Mouse (Mus musculus): ENCODE measurements around the gene Iqce.
A peak's percentile ranks its signal among the peaks of the same experiment; 100 is the strongest.

Iqce gene

GRCm38 (mm10) chr5:140705501-140706171, 3.5 kb upstream of the Iqce start:
- no peak for DNase-seq (ENCODE audit: low spot score in 2 of 2)

- peak; percentile 100 for DNase-seq (ENCODE audit: low spot score in 2 of 2)
Measured at GRCm38 (mm10) chr5:140704378-140705251, 2.4 kb upstream of the Iqce start, which contains the start of gene Brat1. TSS of gene Brat1 (plus strand) at chr5:140705011.

GRCm38 (mm10) chr5:140703480-140704377, 1.6 kb upstream of the Iqce start:
- no peak for DNase-seq (ENCODE audit: low spot score in 2 of 2)

GRCm38 (mm10) chr5:140702618-140703175, 519 bp upstream of the Iqce start:
- DNase-seq (ENCODE audit: low spot score in 2 of 2): no peak

GRCm38 (mm10) chr5:140701661-140702060, 517 bp downstream of the Iqce start:
- DNase-seq (ENCODE audit: low spot score in 2 of 2): no peak

GRCm38 (mm10) chr5:140699776-140700175, 2.4 kb downstream of the Iqce start:
- DNase-seq (ENCODE audit: low spot score in 2 of 2): no peak

- DNase-seq (ENCODE audit: low spot score in 2 of 2): no peak
Measured at GRCm38 (mm10) chr5:140695987-140696386, 6.2 kb downstream of the Iqce start.

- DNase-seq (ENCODE audit: low spot score in 2 of 2): no peak
Measured at GRCm38 (mm10) chr5:140688434-140688833, 13.7 kb downstream of the Iqce start.

GRCm38 (mm10) chr5:140684343-140685148, 17.6 kb downstream of the Iqce start:
- DNase-seq (ENCODE audit: low spot score in 2 of 2): no peak

- no peak for DNase-seq (ENCODE audit: low spot score in 2 of 2)
Measured at GRCm38 (mm10) chr5:140682113-140682512, 20.1 kb downstream of the Iqce start.

GRCm38 (mm10) chr5:140680950-140681349, 21.2 kb downstream of the Iqce start:
- DNase-seq (ENCODE audit: low spot score in 2 of 2): no peak

GRCm38 (mm10) chr5:140680051-140680450, 22.1 kb downstream of the Iqce start:
- DNase-seq (ENCODE audit: low spot score in 2 of 2): no peak

GRCm38 (mm10) chr5:140677137-140677536, 25.0 kb downstream of the Iqce start:
- no peak for DNase-seq (ENCODE audit: low spot score in 2 of 2)

GRCm38 (mm10) chr5:140675640-140676039, 26.5 kb downstream of the Iqce start:
- no peak for DNase-seq (ENCODE audit: low spot score in 2 of 2)

GRCm38 (mm10) chr5:140675079-140675478, 27.1 kb downstream of the Iqce start:
- no peak for DNase-seq (ENCODE audit: low spot score in 2 of 2)

GRCm38 (mm10) chr5:140674036-140674435, 28.1 kb downstream of the Iqce start:
- no peak for DNase-seq (ENCODE audit: low spot score in 2 of 2)

GRCm38 (mm10) chr5:140672603-140673002, 29.6 kb downstream of the Iqce start:
- DNase-seq (ENCODE audit: low spot score in 2 of 2): peak in 1 of 2 experiments; percentile 40

- no peak for DNase-seq (ENCODE audit: low spot score in 2 of 2)
Measured at GRCm38 (mm10) chr5:140672115-140672514, 30.1 kb downstream of the Iqce start.

GRCm38 (mm10) chr5:140663621-140664180, 38.5 kb downstream of the Iqce start:
- DNase-seq (ENCODE audit: low spot score in 2 of 2): peak; percentile 74 to 75

All from urinary bladder, postnatal 36 days (tissue).